Mouse (Mus musculus): ENCODE results near the gene Anapc11. TPM values are rescaled to one million over a fixed set of nuclear protein-coding genes. Genes with fewer than 3 reads are reported as not detected.
A peak's percentile ranks its signal among the peaks of the same experiment; 100 is the strongest.

Gene Anapc11
- total and polyA plus RNA-seq, 3 experiments = 57.0 to 145 (median 108) TPM

DNA sequence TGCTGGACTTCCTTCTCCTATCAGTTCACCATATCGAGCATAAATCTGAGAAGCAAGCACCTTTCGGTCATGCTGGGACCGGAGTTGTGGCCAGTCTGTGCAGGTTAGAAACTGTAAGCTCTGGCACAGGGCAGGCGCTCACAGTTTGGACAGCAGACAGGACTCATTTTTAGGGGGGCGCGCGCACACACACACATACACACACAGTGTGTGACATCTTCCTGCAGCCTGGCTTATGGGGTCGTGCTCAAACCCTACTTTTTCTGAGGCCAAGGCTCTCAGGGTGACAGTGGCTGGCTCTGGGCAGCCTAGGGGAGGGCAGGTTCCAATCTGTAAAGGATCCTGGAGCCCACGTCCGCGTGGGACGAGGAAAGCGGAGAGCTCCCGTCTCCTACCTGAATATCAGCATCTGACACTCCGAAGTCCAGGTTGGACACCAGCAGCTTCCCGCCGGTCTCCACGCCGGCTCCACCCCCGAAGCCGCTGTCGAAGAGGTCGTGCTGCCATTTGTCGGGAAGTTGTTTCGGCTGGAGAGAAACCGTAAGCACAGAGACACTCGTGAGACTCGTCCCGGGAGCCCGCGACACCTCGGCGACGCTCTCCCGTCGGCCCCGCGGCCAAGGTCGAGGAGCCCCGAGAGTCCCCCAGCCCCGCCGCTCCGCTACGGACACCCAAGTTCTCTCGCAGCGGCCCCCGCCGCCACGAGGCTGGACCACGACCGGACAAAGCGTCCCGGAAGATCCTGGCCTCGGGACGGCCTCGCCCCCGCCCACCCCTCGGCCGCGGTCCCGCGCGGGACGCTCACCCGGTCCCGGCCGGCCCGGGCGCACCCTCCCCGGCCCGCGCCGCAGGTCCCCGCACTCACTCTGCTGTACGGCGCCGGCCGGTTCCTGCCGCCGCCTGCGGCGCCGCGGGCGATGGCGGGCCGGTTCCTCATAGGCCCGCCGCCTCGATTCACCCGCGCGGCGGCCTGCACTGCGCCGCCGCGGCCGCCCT lies 683 bp upstream of the Anapc11 start:
- TF ChIP-seq SIN3A (IDR thresholded peaks at IDR 0.05; ENCODE audit: low read length) = 0 out of 2 replicates have a peak, but pooled peaks have one; percentile 46
- TF ChIP-seq MEF2A (IDR thresholded peaks at IDR 0.05; ENCODE audit: borderline replicate concordance, low read depth, low read length) = no peak
- TF ChIP-seq UBTF (IDR thresholded peaks at IDR 0.05; ENCODE audit: low read depth, low read length) = no peak
- no peak for TF ChIP-seq MAZ (IDR thresholded peaks at IDR 0.05; ENCODE audit: low read depth, low read length)
- no peak for TF ChIP-seq ZKSCAN1 (IDR thresholded peaks at IDR 0.05; ENCODE audit: borderline replicate concordance, low read depth, low read length)
- TF ChIP-seq ZMIZ1 (IDR thresholded peaks at IDR 0.05; ENCODE audit: low read depth, low read length) = no peak
- no peak for TF ChIP-seq POLR2A (IDR thresholded peaks at IDR 0.05; ENCODE audit: low read depth, low read length)
- no peak for TF ChIP-seq NELFE (IDR thresholded peaks at IDR 0.05; ENCODE audit: low read depth, low read length)
- no peak for TF ChIP-seq ETS1 (conservative IDR thresholded peaks at IDR 0.05; ENCODE audit: low read depth, low read length)
- TF ChIP-seq EP300 (IDR thresholded peaks at IDR 0.05; ENCODE audit: low read length) = no peak
- TF ChIP-seq HCFC1 (IDR thresholded peaks at IDR 0.05; ENCODE audit: low read depth, low read length) = no peak
- no peak for TF ChIP-seq ELF1 (IDR thresholded peaks at IDR 0.05; ENCODE audit: low read depth, low read length)
- no peak for TF ChIP-seq TCF12 (IDR thresholded peaks at IDR 0.05; ENCODE audit: low read depth, low read length)
- no peak for TF ChIP-seq JUND (conservative IDR thresholded peaks at IDR 0.05; ENCODE audit: low read depth, low read length)
- no peak for TF ChIP-seq ZC3H11A (IDR thresholded peaks at IDR 0.05; ENCODE audit: low read depth, low read length)
- peak; percentile 61; the same call in 1 of the 2 replicates for TF ChIP-seq MXI1 (IDR thresholded peaks at IDR 0.05; ENCODE audit: low read depth, low read length)
- TF ChIP-seq MYC (IDR thresholded peaks at IDR 0.05; ENCODE audit: low read depth, low read length) = 0 out of 2 replicates have a peak, but pooled peaks have one; percentile 1
- Histone ChIP-seq H3K9me3 (replicated peaks; ENCODE audit: low read length) (no peaks in the 10 kb centered on the region), H3K79me2 (replicated peaks; ENCODE audit: control insufficient read depth, extremely low read depth, insufficient read depth, poor library complexity, severe bottlenecking) (peaks cover 62% of the 10 kb centered on the region), H3K36me3 (replicated peaks in 1 of 2; ENCODE audit: control insufficient read depth in 1 of 2, insufficient read depth in 1 of 2, low read length in 1 of 2) (peaks cover 46 to 68% of the 10 kb centered on the region in 2 experiments), H3K4me3 (replicated peaks in 1 of 3; ENCODE audit: low read depth in 2 of 3, low read length in 2 of 3, poor library complexity in 1 of 3) (peak overlapping the region; percentile 83 to 96 (median 88)), H3K4me2 (ENCODE audit: insufficient read depth, low read depth, poor library complexity, severe bottlenecking) (peak overlapping the region; percentile 64), H3K9ac (ENCODE audit: insufficient read depth, low read depth) (peak overlapping the region; percentile 98), H3K27ac (ENCODE audit: insufficient read depth, low read depth) (peak overlapping the region; percentile 17), H3K27me3 (replicated peaks) (no peaks in the 10 kb centered on the region), H3K4me1 (ENCODE audit: control insufficient read depth in 1 of 2, insufficient read depth in 2 of 2) (peaks cover 8 to 58% of the 10 kb centered on the region in 2 experiments)
- in situ Hi-C loops (cut with MboI; ENCODE audit: low pct_ligation_motif_present, low pct_unique_long_range_greater_than_20kb, low sequenced_read_pairs) (no loop called here), dilution Hi-C loops (cut with MboI; ENCODE audit: extremely low pct_ligation_motif_present, extremely low pct_unique_long_range_greater_than_20kb, low sequenced_read_pairs) (no loop called here)
- DNase-seq (ENCODE audit: extremely low read depth) = no peak

DNA sequence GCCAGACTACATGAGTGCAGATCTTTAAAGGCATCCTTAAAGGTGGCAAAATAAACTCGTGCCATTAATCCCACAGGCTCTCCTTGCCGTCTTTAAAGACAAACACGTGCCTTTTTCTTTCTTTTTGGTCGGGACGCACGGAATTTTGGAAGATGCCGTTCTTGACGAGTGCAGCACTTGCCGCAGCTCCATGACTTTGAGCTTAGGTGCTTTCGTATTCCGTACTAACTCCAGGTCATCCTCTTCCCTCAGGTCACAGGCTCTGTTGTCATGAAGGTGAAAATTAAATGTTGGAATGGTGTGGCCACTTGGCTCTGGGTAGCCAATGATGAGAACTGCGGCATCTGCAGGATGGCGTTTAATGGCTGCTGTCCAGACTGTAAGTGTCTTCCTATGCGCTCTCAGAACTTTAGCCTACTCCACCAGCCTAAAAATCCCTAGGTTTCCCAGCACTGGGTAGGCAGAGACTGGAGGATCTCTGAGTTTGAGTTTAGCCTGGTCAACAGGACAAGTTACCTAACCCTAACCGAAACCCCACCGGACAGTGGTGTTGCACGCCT lies 849 bp downstream of the Anapc11 start:
- peaks cover 41 to 68% of the 10 kb centered on the region in 2 experiments for H3K36me3 ChIP-seq (replicated peaks in 1 of 2; ENCODE audit: control insufficient read depth in 1 of 2, insufficient read depth in 1 of 2, low read length in 1 of 2)
- peaks cover 50% of the 10 kb centered on the region for H3K79me2 ChIP-seq (replicated peaks; ENCODE audit: control insufficient read depth, extremely low read depth, insufficient read depth, poor library complexity, severe bottlenecking)
- in situ Hi-C loops (cut with MboI; ENCODE audit: low pct_ligation_motif_present, low pct_unique_long_range_greater_than_20kb, low sequenced_read_pairs) (no loop called here), dilution Hi-C loops (cut with MboI; ENCODE audit: extremely low pct_ligation_motif_present, extremely low pct_unique_long_range_greater_than_20kb, low sequenced_read_pairs) (no loop called here)
- H3K9ac ChIP-seq (ENCODE audit: insufficient read depth, low read depth) = peak overlapping the region; percentile 76
- peaks cover 8 to 50% of the 10 kb centered on the region in 2 experiments for H3K4me1 ChIP-seq (ENCODE audit: control insufficient read depth in 1 of 2, insufficient read depth in 2 of 2)
- H3K4me2 ChIP-seq (ENCODE audit: insufficient read depth, low read depth, poor library complexity, severe bottlenecking) = peak overlapping the region; percentile 74
- H3K27me3 ChIP-seq (replicated peaks) = no peaks in the 10 kb centered on the region
- no peak for TF ChIP-seq KAT2A (IDR thresholded peaks at IDR 0.05; ENCODE audit: insufficient replicate concordance, low read length)
- no peak for TF ChIP-seq ZC3H11A (IDR thresholded peaks at IDR 0.05; ENCODE audit: low read depth, low read length)
- TF ChIP-seq JUND (conservative IDR thresholded peaks at IDR 0.05; ENCODE audit: low read depth, low read length) = no peak
- no peak for TF ChIP-seq EP300 (IDR thresholded peaks at IDR 0.05; ENCODE audit: low read length)
- no peak; the same call in 1 of the 2 replicates for TF ChIP-seq HCFC1 (IDR thresholded peaks at IDR 0.05; ENCODE audit: low read depth, low read length)
- TF ChIP-seq ELF1 (IDR thresholded peaks at IDR 0.05; ENCODE audit: low read depth, low read length) = no peak
- TF ChIP-seq SIN3A (IDR thresholded peaks at IDR 0.05; ENCODE audit: low read length) = 0 out of 2 replicates have a peak, but pooled peaks have one; percentile 5
- no peak for TF ChIP-seq CTCF (conservative IDR thresholded peaks at IDR 0.05 in 1 of 2, IDR thresholded peaks at IDR 0.05 in 1 of 2; ENCODE audit: low read depth in 2 of 2, low read length in 2 of 2)
- no peak overlapping the region for H3K27ac ChIP-seq (ENCODE audit: insufficient read depth, low read depth)
- no peaks in the 10 kb centered on the region for H3K9me3 ChIP-seq (replicated peaks; ENCODE audit: low read length)
- peak overlapping the region; percentile 55 to 88 (median 70) for H3K4me3 ChIP-seq (replicated peaks in 1 of 3; ENCODE audit: low read depth in 2 of 3, low read length in 2 of 3, poor library complexity in 1 of 3)
- DNase-seq (ENCODE audit: extremely low read depth) = no peak

Data from CH12.LX (cell line).